ENCODE assay signal across 9 mouse cellular contexts in the genomic region with DNA sequence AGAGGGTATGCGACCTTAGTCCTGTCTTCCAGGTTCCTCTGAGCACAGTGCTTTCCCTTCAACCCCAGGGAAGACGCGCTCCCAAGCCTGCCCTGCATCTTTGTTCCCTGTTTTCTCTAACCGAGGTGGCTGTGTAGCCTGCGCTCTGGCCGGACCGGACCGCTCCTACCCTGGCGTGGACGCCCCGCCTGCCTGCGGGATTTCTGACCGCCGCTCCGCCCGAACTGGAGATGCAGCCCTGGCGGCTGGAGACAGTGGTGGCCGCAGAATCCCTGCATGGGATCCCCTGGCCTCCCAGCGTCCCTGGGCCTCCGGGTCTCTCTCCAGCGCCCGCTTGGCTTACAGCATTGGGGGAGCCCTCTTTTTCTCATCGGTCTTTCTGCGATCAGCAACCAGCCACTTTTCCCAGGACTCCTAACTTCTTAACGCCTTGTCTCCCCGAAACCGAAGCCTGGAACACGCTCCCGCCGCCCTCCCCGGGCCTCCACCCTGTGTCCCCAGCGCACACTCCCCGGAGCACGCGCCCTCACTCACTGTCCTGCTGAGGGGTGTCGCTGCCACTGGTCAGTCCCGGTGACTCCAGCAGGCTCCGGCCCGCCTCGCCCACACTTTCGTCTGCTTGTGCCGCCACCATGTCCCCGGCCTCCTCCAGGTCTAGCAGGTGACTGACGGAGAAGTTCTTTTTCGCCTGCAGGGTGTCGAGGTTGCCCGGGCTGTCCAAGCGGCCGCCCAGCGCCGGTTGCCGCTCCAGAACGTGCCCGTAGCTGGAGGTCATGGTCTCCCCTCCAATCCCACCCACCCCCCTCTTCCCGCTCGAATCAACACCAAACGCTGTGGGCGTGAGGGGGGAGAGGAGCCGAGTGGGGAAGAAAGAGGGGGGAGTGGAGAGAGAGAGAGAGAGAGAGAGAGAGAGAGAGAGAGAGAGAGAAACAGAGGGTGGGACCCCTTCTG. TPM values are rescaled to one million over a fixed set of nuclear protein-coding genes. Genes with fewer than 3 reads are reported as not detected.
DNase-seq lines count a peak whose midpoint lies in the region; ATAC-seq and TF ChIP-seq lines count a peak whose summit lies in the region.
"Had no signal": no experiment of that assay in that cellular context is flagged by ENCODE, and none has a peak within 500 bp of the region (broad histone marks: within the 10 kb centered on the region; RNA-seq: fewer than 3 reads in every experiment).

No protein-coding gene starts in this region.

- peaks cover 92% of the 10 kb centered on the region for H3K27me3 ChIP-seq in intestine, embryonic 14.5 days (replicated peaks; ENCODE audit: control insufficient read depth, insufficient read depth, low read length)
- peaks cover 76% of the 10 kb centered on the region for H3K27me3 ChIP-seq in liver, postnatal 0 days (ENCODE audit: insufficient read depth, low read length)
- H3K27me3 ChIP-seq: CH12.LX had no signal

- H3K27ac ChIP-seq in brown adipose tissue, adult 24 weeks (replicated peaks; ENCODE audit: low read depth, low read length): peak overlapping the region; percentile 89
- H3K27ac ChIP-seq in intestine, embryonic 14.5 days (ENCODE audit: low read depth): no peak overlapping the region
- H3K27ac ChIP-seq in liver, postnatal 0 days (ENCODE audit: low read depth): no peak overlapping the region

- TF ChIP-seq CTCF in liver, postnatal 0 days (IDR thresholded peaks at IDR 0.05; ENCODE audit: low read depth): no peak

- H3K4me1 ChIP-seq in brown adipose tissue, adult 24 weeks (ENCODE audit: control insufficient read depth, insufficient read depth, insufficient read length, low read length): no peaks in the 10 kb centered on the region
- H3K4me1 ChIP-seq in intestine, embryonic 14.5 days (replicated peaks; ENCODE audit: control insufficient read depth, insufficient read depth, low read length): peaks cover 17% of the 10 kb centered on the region
- H3K4me1 ChIP-seq in liver, postnatal 0 days (ENCODE audit: insufficient read depth): peaks cover 16% of the 10 kb centered on the region

- H3K9me3 ChIP-seq in intestine, embryonic 14.5 days (ENCODE audit: control insufficient read depth, low read length): no peaks in the 10 kb centered on the region
- H3K9me3 ChIP-seq in liver, postnatal 0 days (ENCODE audit: low read length): no peaks in the 10 kb centered on the region

- intact Hi-C loops in gastrocnemius, postnatal 36 days (cut with DNase I): loop anchor here (5.0 to 10.0 kb wide), 4 partner anchors 73 to 160 kb away; no protein-coding TSS in a partner anchor

- H3K36me3 ChIP-seq in intestine, embryonic 14.5 days (ENCODE audit: control insufficient read depth, insufficient read depth, low read length): no peaks in the 10 kb centered on the region
- H3K36me3 ChIP-seq in liver, postnatal 0 days (replicated peaks; ENCODE audit: insufficient read depth, low read length): no peaks in the 10 kb centered on the region

- peak; percentile 27 to 33 for DNase-seq in cerebellum, postnatal 25 days
- DNase-seq in cerebellum, adult 8-10 months: no peak
- peak; percentile 59 to 76 for DNase-seq in gastrocnemius, postnatal 36 days
- DNase-seq in intestine, embryonic 14.5 days (ENCODE audit: low spot score): peak; percentile 72
- DNase-seq in liver, postnatal 0 days: peak; percentile 29
- DNase-seq in ovary, postnatal 14 days (ENCODE audit: low spot score): peak; percentile 44
- DNase-seq in natural killer cell, adult 2 months (ENCODE audit: low spot score in 2 of 2): no peak

- H3K4me2 ChIP-seq in intestine, embryonic 14.5 days (ENCODE audit: low read length): peak overlapping the region; percentile 63
- H3K4me2 ChIP-seq in liver, postnatal 0 days (ENCODE audit: low read depth, low read length): peak overlapping the region; percentile 72

- TF ChIP-seq EP300 in liver, postnatal 0 days (IDR thresholded peaks at IDR 0.05; ENCODE audit: low read depth): no peak

- H3K4me3 ChIP-seq in brown adipose tissue, adult 24 weeks (ENCODE audit: insufficient read depth, low read depth, low read length): peak overlapping the region; percentile 65
- H3K4me3 ChIP-seq in intestine, embryonic 14.5 days (ENCODE audit: low read depth, low read length): peak overlapping the region; percentile 32
- peak overlapping the region; percentile 48 for H3K4me3 ChIP-seq in liver, postnatal 0 days (ENCODE audit: low read depth, low read length)

- ATAC-seq in intestine, embryonic 14.5 days (replicated peaks; ENCODE audit: low FRiP score, low TSS enrichment, low read depth): peak; percentile 53
- ATAC-seq in liver, postnatal 0 days: peak; percentile 50

- WGBS in intestine, embryonic 14.5 days: under 1% methylated on average over 59 of the region's 59 CpGs
- 2% methylated on average over 59 of the region's 59 CpGs for WGBS in liver, postnatal 0 days (ENCODE audit: insufficient replicate concordance)

- H3K9ac ChIP-seq in intestine, embryonic 14.5 days (ENCODE audit: low read length): peak overlapping the region; percentile 31
- 0 out of 2 replicates have a peak overlapping the region, but pooled peaks have one; percentile 44 for H3K9ac ChIP-seq in liver, postnatal 0 days (replicated peaks)

RNA-seq across cellular contexts. Expression of a gene that starts 1.4 kb away (rescaled TPM):
- polyA plus RNA-seq in brown adipose tissue, adult 24 weeks (2012; ENCODE audit: insufficient read depth, insufficient read length, missing spikeins): 10.2 and 10.3 TPM in 2 replicates
- total RNA-seq in gastrocnemius, postnatal 36 days (2021): 10 to 100 TPM; 34.1 to 39.4 TPM
- polyA plus RNA-seq in intestine, embryonic 14.5 days (2014; fragmentation: Nextera tagmentation; extraction: Ambion mirVana): 1.2 and 2.2 TPM in 2 replicates
- 0.13 and 0.37 TPM in 2 replicates for polyA plus RNA-seq in liver, postnatal 0 days (2015; fragmentation: Nextera tagmentation; extraction: Ambion mirVana)
- total RNA-seq: CH12.LX had no signal

Comparison
In these comparisons a context has a peak if more than half of its experiments do, and no peak if none do; other contexts are left out.
1. DNase-seq: peak in cerebellum, postnatal 25 days (2 of 2), gastrocnemius, postnatal 36 days (2 of 2), intestine, embryonic 14.5 days (single experiment), liver, postnatal 0 days (single experiment) and ovary, postnatal 14 days (single experiment); none in cerebellum, adult 8-10 months (single experiment) and natural killer cell, adult 2 months (0 of 2).
2. Peak in every context shown above with its lines, with median percentiles within 50 percentile points of each other: H3K4me3 ChIP-seq.